Mouse (Mus musculus) liver, adult (tissue): Measurements from ENCODE around the gene Cd300lf.

Experiments used
- GATA4 ChIP-seq: IDR thresholded peaks from 2 replicates; pipeline ENCODE4 v1.6.1; 2014; ENCODE audit warnings: mild to moderate bottlenecking, low read length; ENCODE audit not compliant: insufficient replicate concordance

The Cd300lf gene

GRCm38 (mm10) chr11:115133800-115134199 is at the start of gene Cd300lf:
Cd300lf (minus strand) TSS chr11:115133992.
- TF ChIP-seq GATA4 = no peak

- TF ChIP-seq GATA4 = no peak
Measured at GRCm38 (mm10) chr11:115181913-115182638, 48.3 kb upstream of the Cd300lf start.

GRCm38 (mm10) chr11:115179881-115180280 is 46.1 kb upstream of the Cd300lf start:
- no peak for TF ChIP-seq GATA4

GRCm38 (mm10) chr11:115179191-115179590 is 45.4 kb upstream of the Cd300lf start:
- TF ChIP-seq GATA4 = no peak

GRCm38 (mm10) chr11:115178766-115179165 is 45.0 kb upstream of the Cd300lf start:
- TF ChIP-seq GATA4 = no peak

GRCm38 (mm10) chr11:115177559-115178195 is 43.9 kb upstream of the Cd300lf start:
- TF ChIP-seq GATA4 = no peak

- TF ChIP-seq GATA4 = no peak
Measured at GRCm38 (mm10) chr11:115176399-115177190, 42.8 kb upstream of the Cd300lf start.

- no peak for TF ChIP-seq GATA4
Measured at GRCm38 (mm10) chr11:115173549-115174339, 40.0 kb upstream of the Cd300lf start.

- TF ChIP-seq GATA4 = no peak
Measured at GRCm38 (mm10) chr11:115172825-115173287, 39.1 kb upstream of the Cd300lf start.

- no peak for TF ChIP-seq GATA4
Measured at GRCm38 (mm10) chr11:115171125-115171524, 37.3 kb upstream of the Cd300lf start.

GRCm38 (mm10) chr11:115169430-115169829 is 35.6 kb upstream of the Cd300lf start:
- no peak for TF ChIP-seq GATA4

GRCm38 (mm10) chr11:115167631-115168249 is 33.9 kb upstream of the Cd300lf start:
- no peak for TF ChIP-seq GATA4

- TF ChIP-seq GATA4 = no peak
Measured at GRCm38 (mm10) chr11:115166776-115167175, 33.0 kb upstream of the Cd300lf start.

GRCm38 (mm10) chr11:115164976-115165374 is 31.2 kb upstream of the Cd300lf start:
- no peak for TF ChIP-seq GATA4
